Mouse (Mus musculus): ENCODE measurements around the gene Nfkbil1.

Nfkbil1 gene

DNA sequence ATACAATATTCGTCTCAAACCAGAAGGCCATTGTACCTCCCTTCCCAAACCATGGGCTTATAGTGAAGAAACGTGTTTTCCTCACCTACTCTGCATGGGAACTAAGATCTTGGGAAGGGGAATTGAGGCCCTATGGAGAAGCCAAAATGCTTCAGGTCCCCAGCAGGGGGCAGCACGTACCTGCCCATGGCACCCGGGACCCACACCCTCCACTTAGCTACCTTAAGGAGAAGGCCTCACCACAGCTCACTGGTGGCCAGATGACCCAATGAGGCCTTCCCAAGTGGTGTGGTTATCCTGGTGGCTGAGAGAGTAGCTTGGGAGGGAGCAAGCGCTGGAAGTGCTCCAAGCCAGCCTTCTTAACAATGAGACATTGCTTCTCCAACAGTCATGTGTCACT lies 57.1 kb downstream of the Nfkbil1 start:
- DNase-seq (ENCODE audit: low read depth, low spot score): peak; percentile 88

GRCm38 (mm10) chr17:35175968-35176367 lies 59.6 kb downstream of the Nfkbil1 start, which contains the start of gene Aif1:
TSS of gene Aif1 (minus strand) at chr17:35176068.
- DNase-seq (ENCODE audit: low read depth, low spot score): no peak

DNA sequence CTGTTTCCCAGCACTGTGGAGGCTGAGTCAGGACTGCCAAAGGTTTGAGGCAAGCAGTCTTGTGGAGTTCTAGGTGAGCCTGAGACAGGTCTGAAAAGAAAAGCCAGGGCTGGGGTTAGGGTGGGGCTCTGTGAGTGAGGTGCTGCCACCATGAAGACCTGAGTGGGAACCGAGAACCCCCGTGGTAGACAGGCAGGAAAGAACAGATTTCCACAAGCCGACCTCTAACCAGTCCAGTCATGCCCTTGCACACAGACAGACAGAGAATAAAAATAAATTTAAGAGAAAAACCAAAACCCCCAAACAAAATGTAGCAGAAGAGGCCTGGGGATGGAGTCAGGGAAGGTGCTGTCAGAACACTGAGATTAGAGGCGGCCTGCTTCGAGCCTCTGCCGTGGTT lies 60.2 kb downstream of the Nfkbil1 start:
- DNase-seq (ENCODE audit: low read depth, low spot score): no peak

DNA sequence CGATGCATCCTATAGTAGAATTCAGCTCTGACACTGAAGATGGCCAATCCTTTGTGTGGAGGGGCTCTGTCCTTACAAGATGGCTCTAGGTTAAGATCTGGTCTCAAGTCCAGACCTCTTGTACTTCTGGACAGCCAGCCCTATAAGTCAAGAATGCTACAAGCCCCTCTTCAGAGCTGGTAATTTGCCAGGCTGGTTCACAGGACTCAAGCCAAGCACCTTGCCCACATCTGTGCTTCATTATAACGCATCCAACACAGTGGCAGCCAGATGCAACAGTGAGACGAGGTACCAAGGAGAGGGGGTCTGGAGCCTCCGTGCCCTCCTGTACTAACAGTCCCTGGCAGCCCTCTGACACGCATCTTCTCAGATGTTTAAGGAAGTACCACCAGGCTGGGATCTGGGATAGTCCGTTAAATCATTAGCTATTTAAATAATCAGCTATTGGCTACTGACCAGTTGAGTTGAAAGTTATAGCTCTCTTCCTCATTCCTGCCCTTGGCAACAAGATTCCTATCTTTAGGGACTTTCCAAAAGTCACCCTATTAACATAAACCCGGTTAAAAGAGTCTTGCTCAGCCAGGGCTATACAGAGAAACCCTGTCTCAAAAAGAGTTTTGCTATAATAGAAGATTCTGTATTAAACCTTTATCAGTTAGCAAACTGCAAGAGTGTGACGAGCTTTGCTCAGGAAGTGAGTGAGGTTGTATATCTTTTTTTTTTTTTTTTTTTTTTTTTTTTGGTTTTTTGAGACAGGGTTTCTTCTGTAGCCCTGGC lies 61.2 kb downstream of the Nfkbil1 start:
- peak; percentile 63 for DNase-seq (ENCODE audit: low read depth, low spot score)

DNA sequence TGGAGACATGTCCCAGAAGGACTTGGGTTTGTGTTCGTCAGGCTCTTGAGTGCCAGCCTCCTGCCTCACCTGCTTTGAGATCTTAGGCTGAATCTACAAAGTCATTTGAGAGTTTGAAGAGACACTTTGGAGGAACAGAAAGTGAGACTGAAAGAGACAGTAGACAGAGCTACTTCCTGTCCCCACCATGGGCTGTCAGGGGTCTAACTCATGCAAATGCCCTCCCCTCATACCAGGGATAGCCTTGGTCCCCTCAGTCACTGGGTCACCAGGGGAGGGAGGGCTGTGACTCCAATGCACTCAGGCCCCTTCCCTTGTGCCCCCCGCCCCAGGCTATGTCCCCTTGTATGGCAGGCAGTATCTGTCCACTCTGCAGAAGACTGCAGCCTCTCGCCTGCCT lies 62.3 kb downstream of the Nfkbil1 start:
- peak; percentile 67 for DNase-seq (ENCODE audit: low read depth, low spot score)

DNA sequence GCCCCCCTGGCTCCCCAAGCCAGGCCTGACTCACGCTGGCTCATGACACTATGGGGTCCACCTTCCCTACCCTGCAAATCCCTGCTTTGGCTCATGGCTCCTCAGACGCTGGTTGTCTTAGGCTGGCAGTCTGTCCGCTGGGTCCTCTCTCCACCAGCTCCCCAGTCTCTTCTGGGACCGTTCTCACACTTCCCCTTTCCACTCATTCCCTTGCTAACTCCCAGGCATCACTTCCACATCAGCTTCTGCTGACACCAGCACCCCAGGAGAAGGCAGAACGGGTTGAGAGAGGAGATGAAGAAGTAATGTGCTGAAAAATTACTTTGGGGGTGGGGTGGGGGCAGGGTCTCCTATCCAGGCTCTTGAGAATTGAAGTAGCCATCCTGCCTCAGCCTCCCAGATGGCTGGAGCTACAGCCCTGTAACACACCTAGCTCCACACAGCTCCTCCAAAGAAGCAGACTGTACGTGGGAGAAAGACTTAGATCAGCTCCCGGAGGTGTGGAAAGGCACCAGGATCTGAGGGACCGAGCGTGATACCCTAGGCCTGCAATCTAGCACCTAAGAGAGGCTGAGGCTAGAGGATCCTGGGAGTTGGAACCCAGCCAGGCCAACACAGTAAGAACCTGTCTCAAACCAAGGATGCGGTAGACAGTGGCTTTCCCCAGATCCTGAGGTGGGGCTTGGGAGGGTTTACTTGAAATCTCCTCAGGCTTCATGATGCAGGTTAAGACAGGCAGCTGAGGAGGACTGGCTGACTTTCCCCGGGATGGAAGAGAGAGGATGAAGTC lies 63.0 kb downstream of the Nfkbil1 start:
- peak; percentile 78 for DNase-seq (ENCODE audit: low read depth, low spot score)

All from CD4-positive, CD25-positive, alpha-beta regulatory T cell, adult 2 months (primary cell).